8 mouse cellular contexts compared by ENCODE assay signal in the genomic region with DNA sequence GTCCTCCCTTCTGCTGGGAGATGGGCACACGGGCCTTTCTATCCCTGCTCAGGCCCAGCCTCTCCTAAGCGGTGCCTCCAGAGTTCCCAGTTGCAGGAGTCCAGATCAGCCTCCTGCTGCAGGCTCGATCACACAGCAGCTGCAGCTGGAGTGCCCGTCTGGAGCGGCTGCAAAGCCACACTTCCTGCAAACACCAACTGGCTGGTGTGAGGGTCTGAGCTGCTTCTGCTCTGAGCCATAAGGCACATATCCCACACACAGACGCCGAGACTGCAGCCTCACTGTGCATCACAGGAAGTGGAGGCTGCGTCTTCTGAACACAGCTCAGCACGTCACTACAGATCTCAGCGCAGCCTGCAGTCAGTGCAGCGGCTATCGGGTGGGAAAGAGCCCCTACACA. TPM values are rescaled to one million over a fixed set of nuclear protein-coding genes. Genes with fewer than 3 reads are reported as not detected.
DNase-seq lines count a peak whose midpoint lies in the region; ATAC-seq lines count a peak whose summit lies in the region.

No protein-coding gene starts in this region.

- peaks cover 73% of the 10 kb centered on the region for H3K4me1 ChIP-seq in limb, embryonic 15.5 days

- ATAC-seq in hematopoietic stem cell, adult 5-6 weeks (replicated peaks in 1 of 2; ENCODE audit: insufficient read depth in 1 of 2, low FRiP score in 2 of 2, low TSS enrichment in 1 of 2, low read depth in 1 of 2, poor library complexity in 2 of 2, severe bottlenecking in 2 of 2) = peak; percentile 20 to 41; a peak in 2 of 4 replicates
- ATAC-seq in limb, embryonic 15.5 days (ENCODE audit: insufficient number of reproducible peaks, low FRiP score, low TSS enrichment, low read depth) = no peak

- H3K36me3 ChIP-seq in limb, embryonic 15.5 days = no peaks in the 10 kb centered on the region

- H3K27ac ChIP-seq in limb, embryonic 15.5 days = peak overlapping the region; percentile 47; the same call in 1 of the 2 replicates

- DNase-seq in kidney, postnatal 10 days = peak; percentile 50
- DNase-seq in kidney, postnatal 36 days = no peak
- DNase-seq in brain, adult 2 months (ENCODE audit: low read depth, low spot score) = peak; percentile 86
- peak; percentile 62 to 73 for DNase-seq in right cerebral cortex, postnatal 36 days (ENCODE audit: low spot score in 2 of 2)
- DNase-seq in retina, postnatal 1 day = no peak
- no peak for DNase-seq in gastrocnemius, postnatal 25 days

- no peak overlapping the region for H3K9ac ChIP-seq in limb, embryonic 15.5 days

- WGBS in limb, embryonic 15.5 days = 40% methylated on average over 12 of the region's 12 CpGs

- no peaks in the 10 kb centered on the region for H3K9me3 ChIP-seq in limb, embryonic 15.5 days

- H3K4me2 ChIP-seq in limb, embryonic 15.5 days = no peak overlapping the region

- no peak overlapping the region for H3K4me3 ChIP-seq in limb, embryonic 15.5 days

- H3K27me3 ChIP-seq in limb, embryonic 15.5 days = peaks cover 15% of the 10 kb centered on the region; the same call in 1 of the 2 replicates

RNA-seq across cellular contexts. Expression of a gene that starts 32.1 kb away (rescaled TPM):
- total RNA-seq in hematopoietic stem cell, adult 5-6 weeks (2017) = 15.9 and 20.5 TPM in 2 replicates
- polyA plus RNA-seq in limb, embryonic 15.5 days (2015; fragmentation: Nextera tagmentation; extraction: Ambion mirVana) = 4.6 and 5.1 TPM in 2 replicates
- 10 to 100 TPM; 19.0 to 27.8 TPM for total RNA-seq in gastrocnemius, postnatal 25 days (2021)

RNA-seq across cellular contexts. Expression of a gene that starts 44.3 kb away (rescaled TPM):
- not detected in 2 replicates for total RNA-seq in hematopoietic stem cell, adult 5-6 weeks (2017)
- polyA plus RNA-seq in limb, embryonic 15.5 days (2015; fragmentation: Nextera tagmentation; extraction: Ambion mirVana) = not detected in 2 replicates
- not detected for total RNA-seq in gastrocnemius, postnatal 25 days (2021)

RNA-seq across cellular contexts. Expression of a gene that starts 55.4 kb away (rescaled TPM):
- 9.6 and 19.3 TPM in 2 replicates for total RNA-seq in hematopoietic stem cell, adult 5-6 weeks (2017)
- 48.9 and 60.1 TPM in 2 replicates for polyA plus RNA-seq in limb, embryonic 15.5 days (2015; fragmentation: Nextera tagmentation; extraction: Ambion mirVana)
- 10 to 100 TPM; 37.9 to 40.3 TPM for total RNA-seq in gastrocnemius, postnatal 25 days (2021)

RNA-seq across cellular contexts. Expression of a gene that starts 55.6 kb away (rescaled TPM):
- 13.9 and 15.1 TPM in 2 replicates for total RNA-seq in hematopoietic stem cell, adult 5-6 weeks (2017)
- polyA plus RNA-seq in limb, embryonic 15.5 days (2015; fragmentation: Nextera tagmentation; extraction: Ambion mirVana) = 12.0 and 16.6 TPM in 2 replicates
- 1 to 10 TPM; 1.3 to 1.8 TPM for total RNA-seq in gastrocnemius, postnatal 25 days (2021)

Comparison
In these comparisons a context has a peak if more than half of its experiments do, and no peak if none do; other contexts are left out.
1. DNase-seq: peak in kidney, postnatal 10 days (single experiment), brain, adult 2 months (single experiment) and right cerebral cortex, postnatal 36 days (2 of 2); none in kidney, postnatal 36 days (0 of 2), retina, postnatal 1 day (single experiment) and gastrocnemius, postnatal 25 days (single experiment).